Mouse (Mus musculus): Measurements from ENCODE around the gene Tmem104.

DNA sequence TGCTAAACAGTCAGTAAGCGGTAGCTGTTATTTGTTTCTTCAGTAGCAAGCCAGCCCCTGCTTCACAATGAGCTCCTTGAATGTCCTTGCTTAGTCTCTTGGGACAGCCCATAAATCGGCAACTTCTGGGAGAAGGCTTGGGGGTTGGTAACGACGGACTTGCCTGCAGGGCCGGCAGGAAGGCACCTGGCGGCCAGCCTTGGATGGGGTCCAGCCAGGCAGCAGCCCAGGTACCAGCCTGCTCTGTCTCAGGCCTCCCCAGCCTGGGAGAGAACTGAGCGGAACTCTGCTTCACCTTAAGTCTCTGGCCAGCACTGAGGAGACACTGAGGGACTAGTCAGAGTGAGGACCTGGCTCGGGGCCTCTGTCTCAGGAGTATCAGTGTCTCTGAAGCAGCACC lies 16.2 kb upstream of the Tmem104 start:
- TF ChIP-seq POLR2A (IDR thresholded peaks at IDR 0.05; ENCODE audit: low read depth, low read length) (no peak), CTCF (IDR thresholded peaks at IDR 0.05; ENCODE audit: borderline replicate concordance, insufficient read depth, low read length) (no peak)

All from embryonic fibroblast, embryonic 13.5 days (primary cell).